Mouse (Mus musculus) retina, adult 2 months (tissue): ENCODE data around the gene Ppp1r3d.

Experiments used
- DNase-seq: peaks from one replicate; pipeline ENCODE4 v3.0.0-alpha.2; 2012; ENCODE audit warnings: low read depth, low spot score

Gene Ppp1r3d

GRCm38 (mm10) chr2:178414261-178415149 is at the start of gene Ppp1r3d, which contains the start of gene Fam217b:
Gene Ppp1r3d, minus strand, starts transcription at chr2:178414472.
Gene Fam217b, plus strand, starts transcription at chr2:178414524.
- DNase-seq = no peak

GRCm38 (mm10) chr2:178460353-178460752 is 46.1 kb upstream of the Ppp1r3d start:
- no peak for DNase-seq

- DNase-seq = no peak
Observed at GRCm38 (mm10) chr2:178457414-178457813, 43.1 kb upstream of the Ppp1r3d start.

GRCm38 (mm10) chr2:178454664-178455516 is 40.6 kb upstream of the Ppp1r3d start:
- no peak for DNase-seq

GRCm38 (mm10) chr2:178450961-178451360 is 36.7 kb upstream of the Ppp1r3d start:
- DNase-seq = no peak

GRCm38 (mm10) chr2:178450236-178450635 is 36.0 kb upstream of the Ppp1r3d start:
- no peak for DNase-seq

GRCm38 (mm10) chr2:178449386-178449785 is 35.1 kb upstream of the Ppp1r3d start:
- no peak for DNase-seq

- no peak for DNase-seq
Observed at GRCm38 (mm10) chr2:178437311-178437710, 23.0 kb upstream of the Ppp1r3d start.

- DNase-seq = no peak
Observed at GRCm38 (mm10) chr2:178433903-178434302, 19.6 kb upstream of the Ppp1r3d start.

- DNase-seq = no peak
Observed at GRCm38 (mm10) chr2:178433495-178433894, 19.2 kb upstream of the Ppp1r3d start.

- DNase-seq = no peak
Observed at GRCm38 (mm10) chr2:178430231-178430630, 16.0 kb upstream of the Ppp1r3d start, which contains the start of gene Cdh26. Gene Cdh26, plus strand, starts transcription at chr2:178430531.

GRCm38 (mm10) chr2:178429426-178429825 is 15.2 kb upstream of the Ppp1r3d start:
- DNase-seq = no peak

- no peak for DNase-seq
Observed at GRCm38 (mm10) chr2:178428676-178429075, 14.4 kb upstream of the Ppp1r3d start.

- DNase-seq = no peak
Observed at GRCm38 (mm10) chr2:178428183-178428582, 13.9 kb upstream of the Ppp1r3d start.

- no peak for DNase-seq
Observed at GRCm38 (mm10) chr2:178427181-178427580, 12.9 kb upstream of the Ppp1r3d start.

- no peak for DNase-seq
Observed at GRCm38 (mm10) chr2:178426229-178426628, 12.0 kb upstream of the Ppp1r3d start.

GRCm38 (mm10) chr2:178423223-178423622 is 9.0 kb upstream of the Ppp1r3d start:
- no peak for DNase-seq

GRCm38 (mm10) chr2:178422186-178422585 is 7.9 kb upstream of the Ppp1r3d start:
- no peak for DNase-seq

GRCm38 (mm10) chr2:178421603-178422002 is 7.3 kb upstream of the Ppp1r3d start:
- DNase-seq = no peak

GRCm38 (mm10) chr2:178420576-178420975 is 6.3 kb upstream of the Ppp1r3d start:
- DNase-seq = no peak

GRCm38 (mm10) chr2:178416970-178417369 is 2.7 kb upstream of the Ppp1r3d start:
- DNase-seq = no peak

- DNase-seq = no peak
Observed at GRCm38 (mm10) chr2:178416427-178416826, 2.2 kb upstream of the Ppp1r3d start.
